Mouse (Mus musculus) midbrain, postnatal 0 days (tissue): ENCODE results near the gene Dgke. TPM values are rescaled to one million over a fixed set of nuclear protein-coding genes. Genes with fewer than 3 reads are reported as not detected.
"Not testable (repeated sequence)": the region's sequence is repeated elsewhere in the genome, so short reads cannot be mapped to it uniquely, and the experiment has no call there.

ENCODE experiments used
- ATAC-seq: fragments of 200-750 bp; cut with Nextera tagmentation; 2 replicates; pipeline ENCODE4 v1.8.0; 2017; ENCODE audit warnings: moderate number of reproducible peaks, mild to moderate bottlenecking, moderate TSS enrichment, moderate library complexity; ENCODE audit not compliant: low FRiP score
- DNase-seq: peaks from one replicate; pipeline ENCODE4 v3.0.0-alpha.2; 2015; ENCODE audit warnings: low spot score
- H3K27ac ChIP-seq: fragments of 300-500 bp; sonication (generic); 2 replicates; pipeline ENCODE4 v1.5.1; 2014; ENCODE audit warnings: low read depth, mild to moderate bottlenecking, low read length, mixed read lengths
- H3K27me3 ChIP-seq: fragments of 300-500 bp; sonication (generic); 2 replicates; pipeline ENCODE4 v1.6.1; 2014; ENCODE audit warnings: low read length, control low read depth, mixed read lengths; ENCODE audit not compliant: insufficient read depth
- H3K36me3 ChIP-seq: fragments of 300-500 bp; sonication (generic); 2 replicates; pipeline ENCODE4 v1.6.1; 2014; ENCODE audit warnings: low read length, control low read depth, mixed read lengths; ENCODE audit not compliant: insufficient read depth
- H3K4me1 ChIP-seq: fragments of 300-500 bp; sonication (generic); 2 replicates; pipeline ENCODE4 v1.6.1; 2014; ENCODE audit warnings: mild to moderate bottlenecking, control low read depth, antibody characterized with exemption, low read length, mixed read lengths; ENCODE audit not compliant: insufficient read depth
- H3K4me2 ChIP-seq: fragments of 300-500 bp; sonication (generic); 2 replicates; pipeline ENCODE4 v1.6.1; 2014; ENCODE audit warnings: low read depth, mild to moderate bottlenecking, low read length, mixed read lengths; ENCODE audit not compliant: poor library complexity, severe bottlenecking
- H3K4me3 ChIP-seq: fragments of 300-500 bp; sonication (generic); 2 replicates; pipeline ENCODE4 v1.5.1; 2014; ENCODE audit warnings: low read depth, mild to moderate bottlenecking, low read length, moderate library complexity
- H3K9ac ChIP-seq: fragments of 300-500 bp; sonication (generic); replicated peaks from 2 replicates; pipeline ENCODE4 v1.6.1; 2014; ENCODE audit warnings: mild to moderate bottlenecking, low read length, moderate library complexity, mixed read lengths; ENCODE audit not compliant: poor library complexity, severe bottlenecking
- H3K9me3 ChIP-seq: fragments of 300-500 bp; sonication (generic); 2 replicates; pipeline ENCODE4 v1.6.1; 2016; ENCODE audit warnings: low read length, control low read depth
- CTCF ChIP-seq: IDR thresholded peaks from 2 replicates; pipeline ENCODE4 v1.5.1; 2016; ENCODE audit warnings: antibody characterized with exemption, mild to moderate bottlenecking
- WGBS: fragments of 180-500 bp; shearing (Covaris S2); extraction: QIAGEN DNeasy Blood & Tissue Kit; methylation state at CpG from one replicate; pipeline ENCODE4 v1.1.7; 2014; 5-methylcytosine and 5-hydroxymethylcytosine counted together
- polyA plus RNA-seq: library from polyadenylated mRNA; unstranded; fragments of >200 nt; fragmentation: Nextera tagmentation; extraction: Ambion mirVana; gene quantifications from 2 replicates; pipeline ENCODE4 v1.2.1, GENCODE M21; 2015
- total RNA-seq: library from RNA; depleted of rRNA; stranded (reverse); fragments of >200 nt; gene quantifications from 2 replicates; pipeline ENCODE4 v1.2.3, GENCODE M21; 2014

Gene Dgke
- total and polyA plus RNA-seq, 2 experiments from 2014 or later = 16.0 to 35.4 TPM

- ATAC-seq (no peak), DNase-seq (no peak)
- Histone ChIP-seq H3K27me3 (no peaks in the 10 kb centered on the region), H3K36me3 (no peaks in the 10 kb centered on the region), H3K9ac (no peak overlapping the region), H3K4me1 (no peaks in the 10 kb centered on the region), H3K27ac (no peak overlapping the region), H3K4me2 (no peak overlapping the region), H3K4me3 (no peak overlapping the region), H3K9me3 (no peaks in the 10 kb centered on the region)
- WGBS = 95% methylated on average over 4 of the region's 4 CpGs
- peak; percentile 39 for TF ChIP-seq CTCF
These were observed 22.1 kb upstream of the Dgke start for GRCm38 (mm10) chr11:89088754-89089153.

DNA sequence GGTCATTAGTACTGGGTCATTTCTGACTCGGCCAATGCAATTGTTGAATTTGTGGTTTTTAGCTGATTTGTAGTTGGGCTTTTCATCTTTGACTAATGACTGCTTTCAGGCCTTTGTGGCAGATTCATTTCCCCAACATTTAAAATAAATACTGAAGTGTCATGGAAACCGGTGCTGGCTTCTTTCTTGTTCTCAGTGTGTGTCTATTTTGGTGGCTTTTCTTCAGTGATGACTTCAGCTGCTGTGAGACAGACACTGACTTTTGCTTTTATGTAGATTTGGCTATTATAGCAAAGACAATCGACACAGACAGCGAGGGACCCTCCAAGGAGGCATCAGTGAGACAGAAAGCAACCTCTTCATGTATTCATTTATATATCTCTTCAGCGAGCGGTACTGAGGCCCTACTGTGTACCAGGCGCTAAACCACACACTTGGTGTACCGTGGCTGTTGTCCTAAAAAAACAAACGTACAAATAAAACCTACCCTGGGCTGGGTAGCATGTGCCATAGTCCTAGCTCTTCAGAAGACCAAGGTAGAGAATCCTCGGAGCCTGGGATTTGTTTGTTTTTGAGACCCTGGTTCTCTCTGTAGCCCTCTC, 19.7 kb upstream of the Dgke start:
- WGBS = 72% methylated on average over 10 of the region's 10 CpGs
- DNase-seq = no peak

GRCm38 (mm10) chr11:89084601-89085000, 18.0 kb upstream of the Dgke start:
- H3K4me3 ChIP-seq = no peak overlapping the region
- DNase-seq (peak; percentile 77), ATAC-seq (no peak)
- no peak overlapping the region for H3K4me2 ChIP-seq
- peak; percentile 77 for TF ChIP-seq CTCF
- H3K27me3 ChIP-seq = no peaks in the 10 kb centered on the region
- no peak overlapping the region for H3K27ac ChIP-seq
- no peaks in the 10 kb centered on the region for H3K36me3 ChIP-seq
- no peak overlapping the region for H3K9ac ChIP-seq
- no peaks in the 10 kb centered on the region for H3K4me1 ChIP-seq
- 45% methylated on average over 7 of the region's 7 CpGs for WGBS
- no peaks in the 10 kb centered on the region for H3K9me3 ChIP-seq

More for the DNA sequence above, 19.7 kb upstream of the Dgke start:
- Histone ChIP-seq H3K4me1 (no peaks in the 10 kb centered on the region), H3K9ac (no peak overlapping the region), H3K36me3 (no peaks in the 10 kb centered on the region), H3K27me3 (no peaks in the 10 kb centered on the region), H3K27ac (no peak overlapping the region), H3K4me2 (no peak overlapping the region), H3K4me3 (no peak overlapping the region), H3K9me3 (no peaks in the 10 kb centered on the region)
- no peak for ATAC-seq
- TF ChIP-seq CTCF = no peak

- not testable (repeated sequence) for H3K4me1 ChIP-seq, H3K27me3 ChIP-seq, H3K9ac ChIP-seq, H3K27ac ChIP-seq, H3K4me3 ChIP-seq, H3K36me3 ChIP-seq, H3K9me3 ChIP-seq, DNase-seq, H3K4me2 ChIP-seq, ATAC-seq
- WGBS = 70% methylated on average over 3 of the region's 3 CpGs
These were observed 16.0 kb upstream of the Dgke start for GRCm38 (mm10) chr11:89082691-89083090.

DNA sequence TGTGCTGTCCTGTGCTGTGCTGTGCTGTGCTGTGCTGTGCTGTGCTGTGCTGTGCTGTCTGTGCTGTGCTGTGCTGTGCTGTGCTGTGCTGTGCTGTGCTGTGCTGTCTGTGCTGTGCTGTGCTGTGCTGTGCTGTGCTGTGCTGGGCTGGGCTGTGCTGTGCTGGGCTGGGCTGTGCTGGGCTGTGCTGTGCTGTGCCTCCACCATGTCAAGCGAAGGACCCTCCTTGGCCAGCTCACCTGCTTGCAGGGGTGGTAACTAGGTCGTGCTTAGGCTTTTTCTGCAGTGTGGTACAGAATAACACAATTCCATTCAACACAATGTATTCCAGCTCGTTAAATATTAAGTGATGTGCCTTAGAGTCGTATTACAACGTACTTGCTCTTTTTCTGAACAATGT, 15.3 kb upstream of the Dgke start:
- H3K9ac ChIP-seq, ATAC-seq: not testable (repeated sequence)

GRCm38 (mm10) chr11:89078996-89079680, 12.5 kb upstream of the Dgke start:
- Histone ChIP-seq H3K4me3 (no peak overlapping the region), H3K27me3 (no peaks in the 10 kb centered on the region), H3K36me3 (no peaks in the 10 kb centered on the region), H3K9me3 (no peaks in the 10 kb centered on the region), H3K27ac (no peak overlapping the region), H3K4me2 (no peak overlapping the region), H3K9ac (no peak overlapping the region), H3K4me1 (no peaks in the 10 kb centered on the region)
- DNase-seq = peak; percentile 62
- WGBS = 89% methylated on average over 16 of the region's 16 CpGs
- no peak for ATAC-seq
- no peak for TF ChIP-seq CTCF

More for the DNA sequence above, 15.3 kb upstream of the Dgke start:
- not testable (repeated sequence) for H3K4me1 ChIP-seq, H3K27me3 ChIP-seq, H3K27ac ChIP-seq, H3K4me2 ChIP-seq, H3K4me3 ChIP-seq, H3K36me3 ChIP-seq, DNase-seq, H3K9me3 ChIP-seq
- 72% methylated on average over 5 of the region's 5 CpGs for WGBS
